ENCODE assay signal across 11 mouse cellular contexts in genomic region chr10:78320526-78320925, GRCm38 (mm10). TPM values are rescaled to one million over a fixed set of nuclear protein-coding genes. Genes with fewer than 3 reads are reported as not detected.
DNase-seq lines count a peak whose midpoint lies in the region; ATAC-seq lines count a peak whose summit lies in the region.
"Had no signal": no experiment of that assay in that cellular context is flagged by ENCODE, and none has a peak within 500 bp of the region (broad histone marks: within the 10 kb centered on the region; RNA-seq: fewer than 3 reads in every experiment).

No protein-coding gene starts in this region.

- DNase-seq in cerebellum, postnatal 4 days (ENCODE audit: low spot score in 2 of 2) = no peak
- DNase-seq in kidney, adult 18-20 months = peak; percentile 49
- DNase-seq in brain, adult 2 months (ENCODE audit: low read depth, low spot score) = peak; percentile 87
- DNase-seq in cerebellum, postnatal 25 days = peak; percentile 82
- no peak for DNase-seq in left cerebral cortex, postnatal 25 days (ENCODE audit: low spot score in 2 of 2)
- DNase-seq: heart, postnatal 36 days; layer of hippocampus, adult 9-11 months had no signal

- no peaks in the 10 kb centered on the region for H3K27me3 ChIP-seq in kidney, embryonic 15.5 days
- H3K27me3 ChIP-seq: CH12.LX had no signal

- no peak overlapping the region for H3K9ac ChIP-seq in kidney, embryonic 15.5 days

- H3K4me3 ChIP-seq in kidney, embryonic 15.5 days (replicated peaks) = no peak overlapping the region

- no peak overlapping the region for H3K27ac ChIP-seq in kidney, embryonic 15.5 days

- H3K9me3 ChIP-seq in kidney, embryonic 15.5 days (replicated peaks) = no peaks in the 10 kb centered on the region

- intact Hi-C loops in left cerebral cortex, postnatal 25 days (cut with DNase I) = no loop called here

- H3K4me1 ChIP-seq in kidney, embryonic 15.5 days = peaks cover 55% of the 10 kb centered on the region

- no peak overlapping the region for H3K4me2 ChIP-seq in kidney, embryonic 15.5 days

- H3K36me3 ChIP-seq in kidney, embryonic 15.5 days = peaks cover 21% of the 10 kb centered on the region

- ATAC-seq in cerebellum, adult (ENCODE audit: insufficient number of reproducible peaks, low FRiP score, low TSS enrichment) = peak; percentile 27; the same call in 1 of the 2 replicates
- no peak for ATAC-seq in kidney, embryonic 15.5 days (replicated peaks; ENCODE audit: low FRiP score)
- no peak for ATAC-seq in megakaryocyte progenitor cell, adult 5-6 weeks (replicated peaks; ENCODE audit: poor library complexity)

- 85% methylated on average over 1 of the region's 1 CpGs for WGBS in kidney, embryonic 15.5 days

RNA-seq across cellular contexts. Expression of gene Agpat3, which starts 31.8 kb away (rescaled TPM):
- polyA plus RNA-seq in kidney, embryonic 15.5 days (2015; fragmentation: Nextera tagmentation; extraction: Ambion mirVana) = 84.9 and 88.7 TPM in 2 replicates
- 2.7 and 3.1 TPM in 2 replicates for total RNA-seq in megakaryocyte progenitor cell, adult 5-6 weeks (2015)
- 1.8 and 4.1 TPM in 2 replicates for total RNA-seq in megakaryocyte progenitor cell, adult 5-6 weeks (2017)
- total RNA-seq in left cerebral cortex, postnatal 25 days (2021) = 100 to 1,000 TPM; 258 to 277 TPM

Comparison
In these comparisons a context has a peak if more than half of its experiments do, and no peak if none do; other contexts are left out.
1. DNase-seq: peak in kidney, adult 18-20 months (single experiment), brain, adult 2 months (single experiment) and cerebellum, postnatal 25 days (2 of 2); none in cerebellum, postnatal 4 days (0 of 2) and left cerebral cortex, postnatal 25 days (0 of 2).
2. RNA of gene Agpat3, which starts 31.8 kb away (total RNA-seq): 258 to 277 TPM in left cerebral cortex, postnatal 25 days; 1.8 to 4.1 TPM in megakaryocyte progenitor cell, adult 5-6 weeks; every median in the first group is over 10 times any median in the second.